Mouse (Mus musculus): ENCODE measurements around the gene Sowahc. TPM values are rescaled to one million over a fixed set of nuclear protein-coding genes. Genes with fewer than 3 reads are reported as not detected.

Sowahc gene
- total RNA-seq (2021): 1 to 10 TPM in 1 of 2 experiments, under 1 TPM in 1; 0.64 to 1.0 TPM
- long read RNA-seq, experiment 1: 0 reads
- long read RNA-seq, experiment 2: 0 reads

DNA sequence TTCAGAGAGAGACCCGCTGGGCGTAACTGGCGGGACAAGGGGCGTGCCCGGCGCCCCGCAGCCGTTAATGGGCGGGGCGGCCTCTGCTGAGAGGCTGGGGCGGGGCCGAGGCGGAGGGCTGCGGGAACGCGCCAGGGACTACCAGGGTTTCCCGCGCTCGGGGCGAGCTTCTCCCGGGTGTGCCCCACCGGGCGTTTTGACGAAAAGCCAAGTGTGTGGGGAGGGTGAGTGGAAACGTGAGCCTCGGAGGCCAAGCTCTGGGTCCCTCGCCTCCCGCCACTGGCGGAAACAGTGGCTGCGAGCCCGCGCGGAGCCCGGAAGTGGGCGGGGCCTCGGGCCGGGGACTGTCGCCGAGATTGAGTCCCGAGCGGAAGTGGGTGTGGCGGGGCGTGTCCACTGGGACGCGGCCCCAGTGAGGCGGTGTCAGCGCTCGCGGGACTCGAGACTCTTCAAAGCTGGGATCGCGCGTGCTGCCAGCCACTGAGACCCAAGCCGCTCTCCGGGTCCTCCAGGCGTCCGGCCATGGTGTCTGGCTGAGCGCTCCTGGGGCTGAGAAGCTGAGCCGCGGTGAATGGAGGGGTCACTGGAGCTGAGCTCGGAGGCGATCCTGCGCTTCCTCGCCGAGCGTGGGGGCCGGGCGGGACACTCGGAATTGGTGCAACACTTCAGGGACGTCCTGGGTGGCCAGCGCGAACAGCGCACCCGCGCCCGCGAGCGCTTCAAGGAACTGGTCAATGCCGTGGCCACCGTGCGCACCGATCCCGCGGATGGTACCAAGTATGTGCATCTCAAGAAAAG lies at the start of gene Sowahc, which contains the start of gene Sept10:
Sowahc (plus strand) TSS at position 481 of the 798 bp plus-strand sequence.
Sept10 (minus strand) TSS at position 375 of the 798 bp plus-strand sequence.
- peak; percentile 97 to 98 for DNase-seq
- intact Hi-C loops (cut with DNase I): no loop called here

- intact Hi-C loops (cut with DNase I): no loop called here
Observed at GRCm38 (mm10) chr10:59172539-59172938, 49.2 kb upstream of the Sowahc start.

DNA sequence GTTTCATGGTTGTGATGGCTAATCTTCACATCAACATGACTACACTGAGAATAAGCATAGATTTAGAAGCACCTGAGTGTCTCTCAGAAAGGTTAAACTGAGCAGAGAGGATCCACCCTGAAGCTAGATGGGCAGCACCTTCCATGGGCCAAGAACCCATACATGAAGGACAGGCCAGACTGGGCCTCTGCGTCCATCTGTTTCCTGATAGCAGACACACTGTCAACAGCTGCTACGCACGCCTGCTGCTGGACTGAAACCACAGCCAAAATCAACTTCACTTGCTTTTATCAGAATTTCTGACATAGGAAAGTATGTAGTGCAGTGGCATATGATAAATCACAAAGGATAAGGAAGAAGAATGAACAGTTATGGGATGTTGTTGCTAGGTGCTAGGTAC lies 42.1 kb upstream of the Sowahc start:
- intact Hi-C loops (cut with DNase I): no loop called here
- DNase-seq: no peak

More at GRCm38 (mm10) chr10:59172539-59172938, 49.2 kb upstream of the Sowahc start:
- DNase-seq: no peak

DNA sequence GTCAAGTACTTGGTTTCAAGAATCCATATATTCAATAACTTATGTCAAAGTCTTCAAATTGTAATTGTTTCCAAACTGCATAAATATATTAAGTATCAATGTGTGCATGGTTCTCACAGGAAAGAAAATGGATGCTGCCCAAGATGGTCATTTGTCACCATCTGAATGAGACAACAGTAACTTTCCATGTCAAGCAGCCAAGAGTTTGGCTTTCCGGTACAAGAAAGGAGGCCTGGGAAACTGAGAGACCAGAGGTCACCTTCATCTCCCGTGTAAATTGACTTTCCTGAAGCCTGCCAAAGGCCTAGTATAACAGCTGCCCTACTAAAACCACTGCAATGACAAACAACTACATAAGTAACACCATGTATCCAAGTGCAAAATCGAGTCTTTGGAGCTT lies 39.4 kb upstream of the Sowahc start:
- DNase-seq: no peak
- intact Hi-C loops (cut with DNase I): no loop called here

GRCm38 (mm10) chr10:59194891-59195290 lies 26.9 kb upstream of the Sowahc start:
- no peak for DNase-seq
- intact Hi-C loops (cut with DNase I): no loop called here

DNA sequence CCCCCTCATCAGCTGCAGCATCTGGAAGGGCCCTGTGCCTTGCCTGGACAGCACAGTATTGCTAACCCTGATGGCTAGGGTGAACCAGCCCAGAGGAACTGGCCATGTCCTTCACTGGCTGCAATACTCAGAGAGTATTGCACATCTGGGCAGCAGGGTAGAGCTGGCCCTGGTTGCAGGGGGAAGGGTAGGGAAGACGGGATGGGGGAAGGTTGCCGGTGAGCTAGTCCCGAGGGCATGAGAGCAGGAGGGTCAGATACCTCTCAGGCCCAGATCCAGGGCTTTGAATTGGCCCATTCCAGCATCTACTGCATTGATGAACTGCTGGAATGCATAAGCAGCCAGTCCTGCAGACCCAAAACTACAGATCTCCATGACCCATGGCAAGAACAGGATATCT lies 25.0 kb upstream of the Sowahc start:
- intact Hi-C loops (cut with DNase I): no loop called here
- DNase-seq: no peak

DNA sequence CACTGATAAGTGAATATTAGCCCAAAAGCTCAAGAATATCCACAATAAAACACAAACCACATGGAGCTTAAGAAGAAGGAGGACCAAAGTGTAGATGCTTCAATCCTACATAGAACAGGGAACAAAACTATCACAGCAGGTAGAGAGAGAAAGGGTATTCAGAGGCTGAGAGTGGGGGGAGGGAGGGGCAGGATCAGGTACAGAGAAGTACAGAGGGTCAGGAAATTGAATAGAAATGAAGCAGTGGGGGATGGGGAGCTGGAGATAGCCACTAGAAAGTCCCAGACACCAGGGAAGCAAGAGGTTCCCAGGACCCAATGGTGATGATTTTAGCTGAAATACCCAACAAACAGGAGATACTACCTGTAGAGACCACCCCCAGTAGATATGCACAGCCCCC lies 21.7 kb upstream of the Sowahc start:
- intact Hi-C loops (cut with DNase I): no loop called here
- no peak for DNase-seq

- intact Hi-C loops (cut with DNase I): no loop called here
Observed at GRCm38 (mm10) chr10:59220824-59221472, 805 bp upstream of the Sowahc start.

GRCm38 (mm10) chr10:59222271-59223101 lies 733 bp downstream of the Sowahc start:
- DNase-seq: peak; percentile 9 to 36
- intact Hi-C loops (cut with DNase I): no loop called here

More at GRCm38 (mm10) chr10:59220824-59221472, 805 bp upstream of the Sowahc start:
- no peak for DNase-seq

DNA sequence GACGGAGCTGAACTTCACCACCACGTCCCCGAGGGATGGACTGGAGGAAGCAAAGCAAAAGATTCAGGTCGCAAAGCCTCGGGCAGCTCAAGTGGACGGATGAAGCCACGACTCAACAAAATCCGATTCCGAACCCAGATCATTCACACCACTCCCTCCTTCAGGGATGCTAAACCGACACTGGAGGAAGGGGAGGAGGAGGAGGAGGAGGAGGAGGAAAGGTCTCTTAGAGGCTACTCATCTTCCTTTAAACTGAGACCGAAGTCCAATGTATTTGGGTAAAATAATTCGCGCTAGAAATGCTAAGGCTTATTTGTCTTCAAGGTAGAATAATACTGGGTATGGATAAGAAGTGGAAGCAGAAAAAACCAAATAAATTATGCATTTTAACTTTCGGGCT lies 1.5 kb downstream of the Sowahc start:
- intact Hi-C loops (cut with DNase I): no loop called here
- no peak for DNase-seq

DNA sequence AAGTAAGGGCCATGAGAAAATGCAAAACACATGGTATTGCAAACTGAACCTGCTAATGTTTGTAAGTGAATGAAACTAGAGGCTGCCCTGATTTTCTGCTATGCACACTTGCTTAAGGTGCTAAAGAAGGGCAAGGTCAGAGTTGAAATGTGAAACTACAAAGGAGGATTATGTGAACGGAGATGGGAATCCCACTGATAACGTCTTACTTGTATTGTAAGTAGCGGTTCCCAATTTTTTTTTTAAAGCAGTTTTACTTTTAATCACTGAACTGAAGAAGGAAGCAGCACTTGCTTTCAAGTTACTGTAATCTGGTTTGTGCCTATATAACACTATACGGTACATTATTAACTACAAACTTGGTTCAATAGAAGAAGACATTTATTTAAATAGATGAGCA lies 2.1 kb downstream of the Sowahc start:
- DNase-seq: no peak
- intact Hi-C loops (cut with DNase I): no loop called here

DNA sequence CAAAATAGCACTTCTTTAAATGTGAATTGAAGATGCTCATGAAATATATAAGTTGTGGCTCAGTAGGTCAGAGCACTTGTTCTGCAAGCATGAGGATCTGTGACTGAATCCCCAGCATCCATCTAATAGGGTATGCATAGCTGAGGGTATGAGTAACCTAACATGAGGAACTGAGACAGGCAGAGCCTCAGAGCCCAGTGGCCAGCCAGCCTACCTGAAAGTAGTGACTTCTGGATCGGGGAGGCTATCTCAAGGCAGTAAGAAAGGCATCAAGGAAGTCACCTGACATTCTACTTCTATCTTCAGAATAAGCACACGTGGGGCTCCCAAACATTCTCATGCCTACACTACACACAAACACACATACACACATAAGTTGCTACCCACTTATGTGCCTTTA lies 3.4 kb downstream of the Sowahc start:
- intact Hi-C loops (cut with DNase I): no loop called here
- no peak for DNase-seq

- no peak for DNase-seq
- intact Hi-C loops (cut with DNase I): no loop called here
Observed at GRCm38 (mm10) chr10:59229205-59229820, 7.6 kb downstream of the Sowahc start.

GRCm38 (mm10) chr10:59235227-59235626 lies 13.5 kb downstream of the Sowahc start:
- intact Hi-C loops (cut with DNase I): no loop called here
- no peak for DNase-seq

- intact Hi-C loops (cut with DNase I): no loop called here
Observed at GRCm38 (mm10) chr10:59235847-59236246, 14.1 kb downstream of the Sowahc start.

GRCm38 (mm10) chr10:59236486-59236885 lies 14.7 kb downstream of the Sowahc start:
- intact Hi-C loops (cut with DNase I): no loop called here
- no peak for DNase-seq

More at GRCm38 (mm10) chr10:59235847-59236246, 14.1 kb downstream of the Sowahc start:
- no peak for DNase-seq

DNA sequence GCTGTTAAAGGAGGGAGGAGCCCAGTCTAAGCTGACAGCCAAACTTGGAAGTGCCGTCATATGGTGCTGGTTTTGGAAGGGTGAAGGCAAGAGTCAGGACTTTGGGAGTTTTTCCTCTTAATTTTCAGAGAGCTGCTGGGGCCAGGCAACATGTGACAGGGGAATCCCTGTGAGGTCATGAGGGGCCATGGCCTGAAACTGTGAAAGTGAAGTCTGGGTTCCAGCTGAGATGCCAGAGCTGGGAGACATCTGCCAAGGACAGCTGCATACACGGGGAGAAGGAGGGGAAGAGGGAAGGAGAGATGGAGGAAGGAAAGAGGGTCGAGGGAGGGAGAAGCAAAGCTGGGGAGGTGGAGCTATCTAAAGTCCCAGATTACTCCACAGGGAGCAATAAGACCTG lies 16.0 kb downstream of the Sowahc start:
- intact Hi-C loops (cut with DNase I): no loop called here
- DNase-seq: no peak

- intact Hi-C loops (cut with DNase I): no loop called here
- DNase-seq: no peak
Observed at GRCm38 (mm10) chr10:59241141-59241541, 19.4 kb downstream of the Sowahc start.

- intact Hi-C loops (cut with DNase I): no loop called here
- DNase-seq: no peak
Observed at GRCm38 (mm10) chr10:59249531-59249930, 27.8 kb downstream of the Sowahc start.

DNA sequence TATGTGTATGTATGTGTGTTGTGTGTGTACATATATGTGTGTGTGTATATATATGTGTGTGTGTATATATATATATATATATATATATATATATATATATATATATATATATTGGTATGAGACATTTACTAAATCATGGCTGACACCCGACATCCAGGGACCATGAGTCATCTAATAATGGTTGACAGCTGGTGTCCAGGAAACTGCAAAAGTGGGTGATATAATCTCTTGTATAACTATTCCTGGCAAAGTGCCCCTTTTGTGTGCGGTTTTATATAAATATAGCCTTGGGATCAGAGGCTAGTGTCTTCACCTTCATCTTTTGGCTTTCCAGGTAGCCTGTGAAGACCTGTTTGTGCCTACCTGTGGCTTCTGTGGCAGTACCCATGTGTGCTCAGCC lies 28.9 kb downstream of the Sowahc start:
- intact Hi-C loops (cut with DNase I): no loop called here

More for the DNA sequence above, 28.9 kb downstream of the Sowahc start:
- no peak for DNase-seq

Data from gastrocnemius, postnatal 36 days (tissue).